Mouse (Mus musculus): Measurements from ENCODE around the gene Tmem135.

DNA sequence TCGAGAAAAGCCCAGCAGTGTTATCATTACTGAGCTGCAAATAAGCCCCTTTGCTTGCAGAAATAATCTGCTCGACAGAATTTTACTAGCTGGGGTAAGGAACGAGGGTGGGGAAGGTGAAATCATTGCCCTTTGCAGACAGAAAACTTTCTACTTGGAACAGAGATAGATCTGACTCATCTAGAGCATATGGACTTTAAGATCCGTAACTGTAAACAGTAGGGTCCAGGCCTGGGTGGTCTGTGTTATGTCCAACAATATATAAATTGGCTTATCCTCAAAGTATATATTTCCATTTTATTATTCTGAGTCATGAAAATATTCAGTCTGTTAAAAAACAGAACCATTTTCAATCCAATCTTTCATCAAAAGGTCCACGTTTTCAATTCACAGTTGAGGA is 221.1 kb downstream of the Tmem135 start:
- TF ChIP-seq CTCF (IDR thresholded peaks at IDR 0.05; ENCODE audit: extremely low read depth, insufficient read depth, low read length) (no peak), POLR2A (IDR thresholded peaks at IDR 0.05; ENCODE audit: extremely low read depth, insufficient read depth, low read length) (no peak)
